Mouse (Mus musculus) midbrain, embryonic 10.5 days (tissue): ENCODE results near the gene Mrtfa. TPM values are rescaled to one million over a fixed set of nuclear protein-coding genes. Genes with fewer than 3 reads are reported as not detected.

Source experiments
- DNase-seq: peaks from one replicate; pipeline ENCODE4 v3.0.0-alpha.2; 2017; ENCODE audit warnings: low spot score
- H3K27ac ChIP-seq: fragments of 300-500 bp; sonication (generic); replicated peaks from 2 replicates; pipeline ENCODE4 v1.5.1; 2016; ENCODE audit warnings: mild to moderate bottlenecking
- H3K27me3 ChIP-seq: fragments of 300-500 bp; sonication (generic); 2 replicates; pipeline ENCODE4 v1.6.1; 2016; ENCODE audit warnings: low read depth, mild to moderate bottlenecking; ENCODE audit not compliant: poor library complexity, severe bottlenecking
- H3K36me3 ChIP-seq: fragments of 300-500 bp; sonication (generic); 2 replicates; pipeline ENCODE4 v1.6.1; 2016; ENCODE audit warnings: mild to moderate bottlenecking, moderate library complexity
- H3K4me1 ChIP-seq: fragments of 300-500 bp; sonication (generic); 2 replicates; pipeline ENCODE4 v1.6.1; 2016
- H3K4me3 ChIP-seq: fragments of 300-500 bp; sonication (generic); 2 replicates; pipeline ENCODE4 v1.5.1; 2016; ENCODE audit warnings: mild to moderate bottlenecking, moderate library complexity
- H3K9me3 ChIP-seq: fragments of 300-500 bp; sonication (generic); replicated peaks from 2 replicates; pipeline ENCODE4 v1.6.1; 2016; ENCODE audit warnings: mild to moderate bottlenecking
- WGBS: fragments of 180-500 bp; shearing (Covaris S2); methylation state at CpG from one replicate; pipeline ENCODE4 v1.1.7; 2016; 5-methylcytosine and 5-hydroxymethylcytosine counted together
- polyA plus RNA-seq: library from polyadenylated mRNA; unstranded; fragments of >200 nt; fragmentation: Nextera tagmentation; extraction: Ambion mirVana; gene quantifications from 2 replicates; pipeline ENCODE4 v1.2.1, GENCODE M21; 2016

Mrtfa gene
- polyA plus RNA-seq, 1 experiment from 2014 or later, result 20.5 TPM

- H3K9me3 ChIP-seq, result no peaks in the 10 kb centered on the region
- 95% methylated on average over 5 of the region's 5 CpGs for WGBS
- H3K27me3 ChIP-seq, result no peaks in the 10 kb centered on the region
- no peak overlapping the region for H3K4me3 ChIP-seq
- no peak for DNase-seq
- H3K27ac ChIP-seq, result no peak overlapping the region
- no peaks in the 10 kb centered on the region for H3K36me3 ChIP-seq
- H3K4me1 ChIP-seq, result no peaks in the 10 kb centered on the region
These were observed 24.3 kb downstream of the Mrtfa start for GRCm38 (mm10) chr15:81166291-81166690.

GRCm38 (mm10) chr15:81164560-81165310 lies 25.8 kb downstream of the Mrtfa start:
- Histone ChIP-seq H3K27me3 (no peaks in the 10 kb centered on the region), H3K27ac (no peak overlapping the region), H3K9me3 (no peaks in the 10 kb centered on the region), H3K4me3 (no peak overlapping the region), H3K4me1 (no peaks in the 10 kb centered on the region), H3K36me3 (no peaks in the 10 kb centered on the region)
- no peak for DNase-seq
- 93% methylated on average over 9 of the region's 9 CpGs for WGBS

GRCm38 (mm10) chr15:81161571-81161970 lies 29.0 kb downstream of the Mrtfa start:
- WGBS, result 88% methylated on average over 3 of the region's 3 CpGs
- Histone ChIP-seq H3K36me3 (no peaks in the 10 kb centered on the region), H3K9me3 (no peaks in the 10 kb centered on the region), H3K4me1 (no peaks in the 10 kb centered on the region), H3K4me3 (no peak overlapping the region), H3K27me3 (no peaks in the 10 kb centered on the region), H3K27ac (no peak overlapping the region)
- no peak for DNase-seq

GRCm38 (mm10) chr15:81160677-81161076 lies 29.9 kb downstream of the Mrtfa start:
- H3K36me3 ChIP-seq, result no peaks in the 10 kb centered on the region
- H3K4me1 ChIP-seq, result no peaks in the 10 kb centered on the region
- 93% methylated on average over 4 of the region's 4 CpGs for WGBS
- H3K4me3 ChIP-seq, result no peak overlapping the region
- H3K9me3 ChIP-seq, result no peaks in the 10 kb centered on the region
- no peak overlapping the region for H3K27ac ChIP-seq
- no peak for DNase-seq
- H3K27me3 ChIP-seq, result no peaks in the 10 kb centered on the region

GRCm38 (mm10) chr15:81159212-81159611 lies 31.3 kb downstream of the Mrtfa start:
- Histone ChIP-seq H3K4me1 (no peaks in the 10 kb centered on the region), H3K9me3 (no peaks in the 10 kb centered on the region), H3K36me3 (no peaks in the 10 kb centered on the region), H3K4me3 (no peak overlapping the region), H3K27me3 (no peaks in the 10 kb centered on the region), H3K27ac (no peak overlapping the region)
- 90% methylated on average over 7 of the region's 7 CpGs for WGBS
- no peak for DNase-seq

- no peak overlapping the region for H3K4me3 ChIP-seq
- 83% methylated on average over 7 of the region's 7 CpGs for WGBS
- no peaks in the 10 kb centered on the region for H3K36me3 ChIP-seq
- H3K4me1 ChIP-seq, result no peaks in the 10 kb centered on the region
- H3K27me3 ChIP-seq, result no peaks in the 10 kb centered on the region
- DNase-seq, result no peak
- H3K27ac ChIP-seq, result no peak overlapping the region
- no peaks in the 10 kb centered on the region for H3K9me3 ChIP-seq
These were observed 31.9 kb downstream of the Mrtfa start for GRCm38 (mm10) chr15:81158517-81159120.

- no peak for DNase-seq
- 70% methylated on average over 2 of the region's 2 CpGs for WGBS
- Histone ChIP-seq H3K4me3 (no peak overlapping the region), H3K27ac (no peak overlapping the region), H3K9me3 (no peaks in the 10 kb centered on the region), H3K36me3 (no peaks in the 10 kb centered on the region), H3K4me1 (no peaks in the 10 kb centered on the region), H3K27me3 (no peaks in the 10 kb centered on the region)
These were observed 34.1 kb downstream of the Mrtfa start for GRCm38 (mm10) chr15:81156453-81156852.

- no peaks in the 10 kb centered on the region for H3K4me1 ChIP-seq
- no peak overlapping the region for H3K4me3 ChIP-seq
- no peaks in the 10 kb centered on the region for H3K9me3 ChIP-seq
- H3K27me3 ChIP-seq, result no peaks in the 10 kb centered on the region
- no peak for DNase-seq
- 97% methylated on average over 3 of the region's 3 CpGs for WGBS
- no peak overlapping the region for H3K27ac ChIP-seq
- no peaks in the 10 kb centered on the region for H3K36me3 ChIP-seq
These were observed 34.7 kb downstream of the Mrtfa start for GRCm38 (mm10) chr15:81155845-81156244.

- Histone ChIP-seq H3K27ac (no peak overlapping the region), H3K4me3 (no peak overlapping the region), H3K36me3 (no peaks in the 10 kb centered on the region), H3K27me3 (no peaks in the 10 kb centered on the region), H3K9me3 (no peaks in the 10 kb centered on the region), H3K4me1 (no peaks in the 10 kb centered on the region)
- 87% methylated on average over 2 of the region's 2 CpGs for WGBS
- no peak for DNase-seq
These were observed 35.5 kb downstream of the Mrtfa start for GRCm38 (mm10) chr15:81154846-81155624.

GRCm38 (mm10) chr15:81141956-81142576 lies 48.5 kb downstream of the Mrtfa start:
- 83% methylated on average over 11 of the region's 11 CpGs for WGBS
- DNase-seq, result no peak
- no peaks in the 10 kb centered on the region for H3K9me3 ChIP-seq
- H3K27me3 ChIP-seq, result no peaks in the 10 kb centered on the region
- no peaks in the 10 kb centered on the region for H3K36me3 ChIP-seq
- peaks cover 30% of the 10 kb centered on the region for H3K4me1 ChIP-seq
- no peak overlapping the region for H3K27ac ChIP-seq
- no peak overlapping the region for H3K4me3 ChIP-seq

- WGBS, result 88% methylated on average over 5 of the region's 5 CpGs
- Histone ChIP-seq H3K36me3 (no peaks in the 10 kb centered on the region), H3K4me1 (peaks cover 34% of the 10 kb centered on the region), H3K9me3 (no peaks in the 10 kb centered on the region), H3K4me3 (no peak overlapping the region), H3K27me3 (no peaks in the 10 kb centered on the region), H3K27ac (no peak overlapping the region)
- DNase-seq, result no peak
These were observed 50.6 kb downstream of the Mrtfa start for GRCm38 (mm10) chr15:81140004-81140403.

GRCm38 (mm10) chr15:81137298-81137697 lies 53.3 kb downstream of the Mrtfa start:
- H3K4me3 ChIP-seq, result no peak overlapping the region
- no peaks in the 10 kb centered on the region for H3K9me3 ChIP-seq
- H3K36me3 ChIP-seq, result no peaks in the 10 kb centered on the region
- peak; percentile 22 for DNase-seq
- H3K27me3 ChIP-seq, result no peaks in the 10 kb centered on the region
- H3K27ac ChIP-seq, result 0 out of 2 replicates have a peak overlapping the region, but pooled peaks have one; percentile 33
- H3K4me1 ChIP-seq, result peaks cover 27% of the 10 kb centered on the region
- 25% methylated on average over 6 of the region's 6 CpGs for WGBS
